26 mouse cellular contexts compared by ENCODE assay signal in genomic region chr10:111452426-111452825, GRCm38 (mm10).
"Had no signal": no experiment of that assay in that cellular context is flagged by ENCODE, and none has a peak within 500 bp of the region (broad histone marks: within the 10 kb centered on the region; RNA-seq: fewer than 3 reads in every experiment).

No protein-coding gene starts in this region.

- DNase-seq: cerebellum, adult 8-10 months; cerebellum, adult 9-10 months; cerebellum, adult 9-11 months; cerebellum, postnatal 10 days; cerebellum, postnatal 25 days; cerebellum, postnatal 36 days; embryo, embryonic 11 days; forebrain, postnatal 0 days; gastrocnemius, adult 2 months; gastrocnemius, postnatal 10 days; gastrocnemius, postnatal 14 days; gastrocnemius, postnatal 25 days; gastrocnemius, postnatal 36 days; heart, adult 18-20 months; heart, adult 2 months had no signal

- H3K4me1 ChIP-seq: embryonic facial prominence, embryonic 15.5 days; forebrain, embryonic 10.5 days; forebrain, embryonic 12.5 days; forebrain, embryonic 13.5 days; forebrain, embryonic 15.5 days had no signal

- H3K36me3 ChIP-seq: embryonic facial prominence, embryonic 10.5 days; embryonic facial prominence, embryonic 12.5 days; embryonic facial prominence, embryonic 13.5 days; embryonic facial prominence, embryonic 15.5 days; forebrain, embryonic 10.5 days; forebrain, embryonic 12.5 days; forebrain, embryonic 15.5 days had no signal

- H3K27me3 ChIP-seq: embryonic facial prominence, embryonic 12.5 days; embryonic facial prominence, embryonic 13.5 days; embryonic facial prominence, embryonic 15.5 days; forebrain, embryonic 12.5 days; forebrain, embryonic 13.5 days; forebrain, embryonic 15.5 days had no signal

- H3K4me2 ChIP-seq: embryonic facial prominence, embryonic 12.5 days; embryonic facial prominence, embryonic 13.5 days; embryonic facial prominence, embryonic 15.5 days; forebrain, embryonic 12.5 days; forebrain, embryonic 13.5 days; forebrain, embryonic 15.5 days had no signal

- H3K9me3 ChIP-seq: embryonic facial prominence, embryonic 10.5 days; embryonic facial prominence, embryonic 12.5 days; embryonic facial prominence, embryonic 13.5 days; embryonic facial prominence, embryonic 15.5 days; forebrain, embryonic 10.5 days; forebrain, embryonic 12.5 days; forebrain, embryonic 13.5 days; forebrain, embryonic 15.5 days had no signal

- H3K4me3 ChIP-seq: embryonic facial prominence, embryonic 10.5 days; embryonic facial prominence, embryonic 12.5 days; embryonic facial prominence, embryonic 13.5 days; embryonic facial prominence, embryonic 15.5 days; erythroblast, embryonic 14.5 days; forebrain, embryonic 10.5 days; forebrain, embryonic 12.5 days; forebrain, embryonic 13.5 days; forebrain, embryonic 15.5 days; gastrocnemius, adult 2 months; heart, adult 2 months had no signal

- H3K9ac ChIP-seq: embryonic facial prominence, embryonic 12.5 days; embryonic facial prominence, embryonic 13.5 days; embryonic facial prominence, embryonic 15.5 days; forebrain, embryonic 12.5 days; forebrain, embryonic 13.5 days; forebrain, embryonic 15.5 days; forebrain, postnatal 0 days had no signal

- H3K27ac ChIP-seq: embryonic facial prominence, embryonic 10.5 days; embryonic facial prominence, embryonic 12.5 days; embryonic facial prominence, embryonic 13.5 days; embryonic facial prominence, embryonic 15.5 days; forebrain, embryonic 10.5 days; forebrain, embryonic 12.5 days; forebrain, embryonic 13.5 days; forebrain, embryonic 15.5 days; gastrocnemius, adult 2 months; heart, adult 2 months had no signal

- ATAC-seq: forebrain, embryonic 13.5 days; forebrain, embryonic 14.5 days; forebrain, embryonic 15.5 days; forebrain, embryonic 16.5 days; forebrain, postnatal 0 days had no signal
